Mouse (Mus musculus) frontal cortex, postnatal 25 days (tissue): ENCODE results near the gene D930048N14Rik.
"Not testable (repeated sequence)": the region's sequence is repeated elsewhere in the genome, so short reads cannot be mapped to it uniquely, and the experiment has no call there.

Source experiments
- DNase-seq, 2 experiments: peaks; one replicate each; pipeline ENCODE4 v3.0.0; 2022; ENCODE audit warnings: low spot score in 2 of 2

Gene D930048N14Rik

DNA sequence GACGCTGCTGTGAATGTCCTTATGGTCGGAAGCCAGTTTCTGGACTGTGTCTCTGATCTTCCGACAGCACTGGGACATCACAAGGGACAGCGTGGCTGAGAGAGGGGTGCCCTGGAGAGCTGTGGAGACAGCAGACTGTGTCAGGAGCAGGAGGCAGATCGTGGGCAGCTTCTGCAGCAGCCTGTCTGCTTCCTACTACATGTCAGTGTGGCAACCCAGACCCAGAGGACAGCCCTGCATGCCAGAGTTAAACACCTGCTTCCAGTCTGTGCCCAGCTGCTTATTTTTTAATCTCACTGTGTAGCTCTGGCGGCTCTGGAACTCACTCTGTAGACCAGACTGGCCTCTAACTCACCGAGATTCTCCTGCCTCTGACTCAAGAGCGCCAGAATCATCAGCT, 22.8 kb upstream of the D930048N14Rik start:
- no peak for DNase-seq

DNA sequence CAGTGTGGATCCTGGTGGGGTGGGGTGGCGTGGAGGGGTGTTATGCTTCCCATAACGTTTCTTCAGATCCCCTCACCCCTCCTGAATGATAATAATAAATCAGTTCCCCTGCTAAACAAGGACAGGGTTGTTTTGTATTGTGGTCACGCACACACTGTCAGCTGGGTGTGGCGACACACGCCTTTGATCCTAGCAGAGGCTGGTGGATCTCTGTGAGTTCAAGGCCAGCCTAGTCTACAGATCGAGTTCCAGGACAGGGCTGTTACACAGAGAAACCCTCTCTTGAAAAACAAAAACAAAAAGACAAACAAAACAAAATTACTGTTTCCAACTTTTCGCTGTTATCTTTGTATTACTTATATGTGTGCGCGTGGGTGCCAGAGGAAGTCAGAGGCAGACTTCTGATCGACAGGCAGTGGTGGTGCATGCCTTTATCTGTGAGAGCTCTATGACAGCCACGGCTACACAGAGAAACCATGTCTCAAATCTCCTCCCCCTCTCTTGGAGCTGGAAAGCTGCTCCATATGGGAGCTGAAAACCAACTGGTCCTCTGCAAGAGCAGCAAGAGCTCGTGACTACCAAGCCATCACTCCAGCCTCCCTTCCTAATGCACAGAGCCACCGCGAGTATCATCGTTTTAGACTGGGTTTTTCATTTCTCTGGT, 21.0 kb upstream of the D930048N14Rik start:
- no peak for DNase-seq

DNA sequence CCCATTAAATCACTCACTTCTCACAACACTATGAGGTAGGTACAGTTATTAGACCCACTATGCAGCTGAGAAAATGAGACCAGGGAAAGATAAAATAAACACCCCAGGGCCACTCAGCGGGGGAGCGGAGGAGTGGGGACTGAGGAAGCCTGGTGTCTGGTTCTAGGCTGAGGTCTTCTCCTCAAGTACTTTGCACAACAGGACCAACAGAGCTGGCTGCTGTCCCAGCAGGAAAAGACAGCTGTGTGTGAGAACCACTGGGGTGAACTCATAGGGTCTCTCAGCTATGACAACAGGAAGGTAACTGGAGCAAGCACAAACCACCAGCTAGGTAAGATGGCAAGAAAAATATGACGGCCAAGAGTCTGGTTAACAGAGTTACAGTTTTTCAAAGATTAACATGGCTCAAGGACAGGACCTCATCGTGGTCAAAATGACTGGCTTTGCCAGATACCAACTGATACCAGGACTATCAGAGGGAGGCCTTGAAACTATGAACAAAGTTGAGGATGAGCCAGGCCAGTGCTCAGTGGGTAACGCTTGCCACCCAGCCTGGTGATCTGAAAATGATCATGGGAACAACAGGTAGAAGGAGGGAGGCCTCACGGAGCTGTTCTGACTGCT, 18.5 kb upstream of the D930048N14Rik start:
- no peak for DNase-seq

DNA sequence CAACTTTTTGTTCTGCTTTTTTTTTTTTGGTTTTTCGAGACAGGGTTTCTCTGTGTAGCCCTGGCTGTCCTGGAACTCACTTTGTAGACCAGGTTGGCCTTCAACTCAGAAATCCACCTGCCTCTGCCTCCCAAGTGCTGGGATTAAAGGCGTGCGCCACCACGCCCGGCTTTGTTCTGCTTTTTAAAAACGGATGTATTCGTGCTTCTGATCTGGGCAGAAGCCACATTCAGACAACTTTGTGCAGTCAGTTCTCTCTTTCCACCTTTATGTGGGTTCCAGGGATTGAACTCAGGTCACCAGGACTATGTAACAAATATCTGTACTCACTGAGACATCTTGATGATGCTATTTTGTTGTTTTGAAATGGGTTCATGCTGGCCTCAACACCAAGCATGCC, 17.6 kb upstream of the D930048N14Rik start:
- DNase-seq, result not testable (repeated sequence)

DNA sequence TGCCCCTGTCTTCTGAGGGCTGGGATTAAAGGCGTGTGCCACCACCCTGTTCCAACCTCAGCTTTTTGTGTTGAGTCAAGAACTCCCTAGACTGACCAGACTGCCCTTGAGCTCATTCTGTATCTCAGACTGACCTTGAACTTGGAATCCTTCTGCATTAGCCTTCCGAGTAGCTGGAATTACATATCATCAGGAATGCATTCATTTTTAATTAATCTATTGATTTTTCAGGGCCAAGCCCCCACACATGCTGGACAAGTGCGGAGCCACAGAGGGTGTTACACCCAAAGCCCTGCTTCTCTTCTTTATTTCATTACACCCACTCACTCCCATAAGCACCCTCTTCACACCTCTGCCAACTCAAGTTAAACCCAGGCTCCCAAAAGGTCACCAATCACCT, 17.0 kb upstream of the D930048N14Rik start:
- DNase-seq, result no peak

DNA sequence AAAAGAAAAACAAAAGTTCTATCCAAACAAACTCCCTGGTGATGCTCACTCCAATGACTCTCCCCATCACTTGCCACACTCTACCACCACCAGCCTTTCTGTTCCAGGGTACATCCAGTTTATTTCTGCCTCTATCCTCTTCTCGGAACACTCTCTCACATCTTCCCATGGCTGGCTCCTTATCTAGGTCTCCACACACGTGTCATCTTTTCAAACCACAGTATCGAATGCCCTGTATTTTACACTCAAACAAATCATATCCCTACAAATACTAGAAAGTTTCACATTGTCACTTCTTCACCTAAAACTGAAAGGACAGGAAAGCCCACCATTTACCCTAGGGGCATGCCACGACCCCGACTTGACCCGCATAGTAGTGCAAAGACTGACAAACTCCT, 15.6 kb upstream of the D930048N14Rik start:
- DNase-seq, result no peak

DNA sequence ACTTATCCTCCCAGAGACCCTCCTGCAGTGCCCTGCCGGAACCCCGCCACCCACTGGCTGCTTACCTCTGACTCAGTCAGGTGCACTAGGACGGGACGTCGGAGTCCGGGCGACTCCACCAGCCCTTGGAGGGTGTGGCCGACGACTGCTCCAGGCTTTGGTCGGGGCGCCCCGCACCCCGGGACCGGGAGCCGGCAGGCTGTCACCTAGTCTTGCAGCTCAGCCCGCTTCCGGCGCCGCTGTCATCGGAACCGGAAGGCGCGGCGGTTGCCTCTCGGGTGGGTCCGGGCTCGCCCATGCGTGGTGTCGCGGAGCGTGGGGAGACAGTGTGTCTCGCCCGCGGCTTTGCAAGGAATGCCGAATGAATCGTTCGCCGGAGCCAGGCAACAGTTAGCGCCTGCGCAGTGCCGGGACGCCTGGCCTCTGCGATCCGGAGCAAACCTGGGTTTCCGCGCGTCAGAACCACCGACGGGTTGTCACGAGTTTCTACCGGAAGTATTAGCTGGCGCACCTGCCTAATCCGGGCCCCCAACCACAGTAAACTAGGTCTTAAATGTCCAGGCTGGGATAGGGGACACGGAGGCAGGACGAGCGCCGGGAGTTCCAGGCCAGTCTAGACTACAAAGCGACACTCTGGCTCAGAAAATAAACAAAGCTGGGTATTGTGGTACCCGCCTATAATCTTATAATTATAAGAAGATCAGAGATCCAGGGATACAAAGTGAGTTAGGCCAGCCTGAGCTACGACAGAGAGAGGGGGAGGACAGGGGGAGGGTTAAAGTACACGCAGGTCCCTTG, 15.0 kb upstream of the D930048N14Rik start, which contains the start of gene Rmnd5b:
TSS of gene Rmnd5b (minus strand) at position 372 of the 798 bp plus-strand sequence.
- peak; percentile 92 for DNase-seq

DNA sequence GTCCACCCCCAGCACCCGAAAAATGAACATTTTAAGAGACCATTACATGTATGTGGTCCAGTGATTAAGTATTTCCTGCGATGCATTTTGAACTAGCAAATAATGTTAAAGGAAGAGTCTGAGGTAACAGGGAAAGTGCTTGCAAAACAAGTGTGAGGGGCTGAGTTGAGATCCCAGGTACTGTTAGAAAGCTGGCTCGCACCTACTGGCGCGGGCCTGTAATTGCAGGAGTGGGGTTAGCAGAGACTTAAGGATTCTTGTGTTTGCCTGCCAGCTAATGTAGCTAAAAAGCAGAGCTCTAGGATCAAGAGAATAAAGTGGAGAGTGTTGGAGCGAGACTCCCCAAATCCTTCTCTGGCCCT, 14.4 kb upstream of the D930048N14Rik start:
- no peak for DNase-seq

DNA sequence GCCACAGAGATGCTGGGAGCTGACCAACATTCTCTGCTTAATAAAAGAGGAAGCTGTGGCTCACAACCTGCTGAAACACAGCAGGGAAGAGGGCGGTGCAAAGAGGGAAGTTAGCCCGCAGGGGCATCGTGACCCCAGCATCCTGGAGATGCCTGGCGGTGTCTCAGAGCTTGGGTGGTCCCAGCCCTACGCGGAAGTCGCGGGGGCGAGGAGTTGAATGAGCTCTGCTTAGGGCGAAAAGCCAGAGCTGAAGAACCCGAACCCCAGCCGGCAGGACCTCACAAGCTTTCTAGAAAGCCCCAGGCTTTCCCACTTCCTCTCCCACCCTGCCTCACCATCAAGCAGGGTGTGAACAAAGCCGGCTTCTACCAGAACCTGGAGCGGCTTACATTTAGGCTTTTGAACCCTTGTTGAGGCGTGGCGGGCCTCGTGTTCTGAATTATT, 12.8 kb upstream of the D930048N14Rik start:
- DNase-seq, result no peak

DNA sequence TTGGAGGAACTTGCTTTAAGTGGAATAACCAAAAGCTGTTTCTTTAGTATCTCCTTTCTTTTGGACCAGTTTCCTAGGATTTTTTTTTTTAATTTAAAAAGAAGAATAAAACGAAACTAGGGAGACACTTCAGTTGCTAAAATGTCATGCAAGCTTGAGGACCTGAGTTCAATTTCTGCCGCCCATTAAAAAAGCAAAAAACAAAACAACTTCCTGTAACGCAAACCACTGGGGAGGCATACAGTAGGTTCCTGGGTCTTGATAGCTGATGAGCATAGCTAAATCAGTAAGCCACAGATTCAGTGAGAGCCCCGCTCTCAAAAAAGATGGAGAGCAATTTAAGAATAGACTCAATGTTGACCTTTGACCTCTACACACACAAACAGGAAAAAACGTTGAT, 12.3 kb upstream of the D930048N14Rik start:
- DNase-seq, result no peak

DNA sequence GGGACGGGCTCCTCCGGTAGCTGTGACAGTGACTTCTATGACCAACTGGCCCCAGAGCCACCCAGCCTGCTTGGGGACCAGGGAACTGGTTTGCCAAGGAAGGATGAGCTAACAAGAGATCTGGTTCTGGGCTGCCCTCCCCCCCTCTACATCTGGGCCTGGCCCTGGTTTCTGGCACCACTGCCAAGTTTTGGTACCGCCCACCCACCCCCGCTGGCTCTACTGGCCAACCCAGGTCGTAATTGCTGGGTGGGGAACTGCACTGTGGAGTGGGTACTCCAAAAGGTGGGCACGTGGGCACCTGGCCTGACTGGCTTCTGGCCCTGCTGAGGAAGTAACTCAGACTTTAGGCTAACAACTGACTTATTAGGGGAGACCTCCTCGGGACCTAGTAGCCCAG, 10.0 kb upstream of the D930048N14Rik start:
- no peak for DNase-seq

DNA sequence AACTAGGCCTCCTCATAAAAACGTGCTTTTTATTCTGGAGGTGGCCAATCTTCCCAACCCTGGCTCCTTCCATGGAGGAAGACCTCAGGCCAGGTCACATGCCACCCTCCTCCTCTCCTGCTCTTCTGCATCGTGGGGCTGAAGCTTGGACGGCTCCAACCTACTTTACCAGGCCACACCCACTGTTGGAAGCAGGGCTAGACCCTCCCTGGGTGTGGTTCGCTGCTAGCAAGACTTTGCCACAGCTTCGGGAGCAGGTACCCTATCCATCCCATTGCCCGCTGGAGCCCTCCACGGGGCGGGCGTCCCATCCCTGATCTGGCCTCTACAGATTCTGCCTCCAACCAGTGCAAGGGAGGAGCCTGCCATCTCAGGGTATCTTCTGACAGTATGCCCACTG, 7.6 kb upstream of the D930048N14Rik start:
- DNase-seq, result no peak

DNA sequence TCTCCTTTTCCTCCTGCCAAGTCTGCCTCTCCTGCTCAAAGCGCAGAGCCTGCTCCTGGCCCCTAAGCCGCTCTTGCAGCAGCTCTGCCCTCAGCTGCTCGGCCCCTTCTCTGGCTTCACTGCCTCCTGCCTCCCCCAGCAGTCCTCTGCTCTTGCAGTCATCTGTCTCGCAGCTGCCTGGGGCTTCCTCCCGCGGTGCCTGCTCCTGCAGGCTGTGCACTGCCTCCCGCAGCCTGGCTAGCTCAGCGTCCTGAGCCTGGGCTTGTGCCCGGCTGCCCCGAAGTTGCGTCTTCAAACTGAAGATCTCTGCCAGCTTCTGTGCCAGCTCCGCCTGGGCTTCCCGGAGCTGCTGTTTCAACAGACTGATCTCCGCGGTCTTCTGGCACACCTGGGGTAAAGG, 7.0 kb upstream of the D930048N14Rik start:
- no peak for DNase-seq

DNA sequence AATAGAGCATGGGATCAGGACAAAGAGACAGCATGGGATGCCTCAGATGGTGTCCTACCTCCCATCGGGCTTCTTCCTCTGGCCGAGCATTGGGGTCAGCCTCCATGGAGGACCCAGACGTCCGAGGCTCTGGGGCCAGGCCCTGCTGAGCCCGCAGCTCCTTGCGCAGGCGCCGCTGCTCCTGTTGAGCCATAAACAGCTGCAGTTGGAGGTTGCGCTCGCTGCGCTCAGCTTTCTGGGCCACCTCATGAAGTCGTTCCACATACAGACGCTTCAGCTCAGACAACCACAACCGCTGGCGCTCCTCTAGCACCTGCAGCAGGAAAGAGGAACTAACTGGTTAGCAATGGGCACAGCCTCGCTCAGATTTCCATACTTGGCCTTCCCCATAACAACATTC, 6.5 kb upstream of the D930048N14Rik start:
- DNase-seq, result no peak

DNA sequence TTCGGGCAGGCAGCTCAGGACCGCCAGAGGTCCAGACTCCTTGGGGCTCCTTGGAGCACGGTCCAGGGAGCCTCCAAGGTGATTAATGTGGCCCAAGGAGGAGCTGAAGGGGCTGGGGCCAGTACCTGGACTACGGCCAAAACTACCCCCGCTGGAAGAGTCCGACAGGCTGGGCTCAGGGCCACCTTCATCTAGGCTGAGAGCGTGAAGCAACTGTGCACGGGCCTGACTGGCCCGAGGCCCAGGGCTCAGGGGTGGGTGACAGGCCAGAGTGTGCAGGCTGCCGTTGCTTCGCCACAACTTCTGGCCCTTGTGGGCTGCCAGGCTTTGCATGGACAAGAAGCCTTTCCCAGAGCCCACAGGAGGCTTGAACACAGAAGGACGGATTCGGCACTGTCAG, 5.5 kb upstream of the D930048N14Rik start:
- DNase-seq, result no peak

DNA sequence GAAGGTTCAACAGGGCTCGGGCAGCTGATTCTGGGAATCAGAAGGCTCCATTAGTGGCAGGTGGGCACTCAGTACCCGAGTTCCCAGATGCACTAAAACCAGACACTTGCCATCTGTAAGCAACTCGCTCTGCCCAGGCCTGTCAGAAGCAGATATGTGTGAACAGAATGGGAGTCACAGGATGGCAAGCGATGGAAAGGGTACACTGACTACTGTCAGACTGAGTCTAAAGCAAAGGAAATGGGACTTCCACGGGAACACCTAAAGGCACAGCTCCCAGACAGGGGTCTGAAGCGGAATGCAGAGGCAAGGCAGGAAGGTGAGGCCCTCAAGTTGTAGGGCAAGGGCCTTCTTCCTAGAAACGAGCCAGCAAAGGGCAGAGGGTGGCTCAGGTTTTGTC, 4.5 kb upstream of the D930048N14Rik start:
- no peak for DNase-seq

DNA sequence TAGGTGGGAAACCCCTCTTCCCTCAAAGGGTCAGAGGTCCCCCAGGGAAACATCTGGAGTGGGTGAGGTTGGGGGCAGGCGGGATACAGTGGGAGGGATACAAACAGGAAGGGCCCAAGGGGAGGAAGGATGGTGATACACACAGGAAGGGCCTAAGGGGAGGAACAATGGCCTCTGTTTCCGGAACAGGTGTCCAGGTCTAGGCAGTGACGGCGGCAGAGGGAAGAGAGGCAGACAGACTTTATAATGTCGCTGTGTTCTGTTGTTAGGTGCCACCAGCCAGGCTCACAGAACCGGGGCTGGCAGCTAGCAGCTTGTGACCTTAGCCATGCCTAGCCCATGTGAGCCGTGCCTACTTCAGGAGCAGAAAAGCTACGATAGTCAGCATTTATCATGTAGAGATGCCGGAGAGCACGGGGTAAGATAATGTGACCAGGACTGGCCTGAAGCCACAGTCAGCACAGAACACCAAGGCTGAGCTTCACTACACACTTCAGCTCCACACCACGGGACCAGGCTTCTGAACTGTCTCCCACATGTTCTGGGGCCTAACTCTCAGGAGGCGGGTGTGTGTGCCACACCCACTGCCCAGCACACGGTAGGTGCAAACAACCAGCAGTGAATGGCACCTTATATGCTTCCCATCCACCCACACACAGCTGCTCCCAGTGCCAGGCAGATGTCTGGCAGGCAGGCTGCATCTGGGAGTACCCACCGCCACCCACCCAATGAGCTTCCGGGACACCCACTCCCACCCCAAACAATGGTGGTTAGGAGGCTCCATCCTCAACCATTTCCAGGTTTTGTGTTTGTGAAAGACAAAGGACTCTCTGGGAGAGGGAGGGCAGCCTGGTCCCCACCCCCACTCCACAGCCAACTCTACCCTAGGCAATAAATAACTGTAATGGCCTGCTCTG, 3.7 kb upstream of the D930048N14Rik start:
- no peak for DNase-seq

DNA sequence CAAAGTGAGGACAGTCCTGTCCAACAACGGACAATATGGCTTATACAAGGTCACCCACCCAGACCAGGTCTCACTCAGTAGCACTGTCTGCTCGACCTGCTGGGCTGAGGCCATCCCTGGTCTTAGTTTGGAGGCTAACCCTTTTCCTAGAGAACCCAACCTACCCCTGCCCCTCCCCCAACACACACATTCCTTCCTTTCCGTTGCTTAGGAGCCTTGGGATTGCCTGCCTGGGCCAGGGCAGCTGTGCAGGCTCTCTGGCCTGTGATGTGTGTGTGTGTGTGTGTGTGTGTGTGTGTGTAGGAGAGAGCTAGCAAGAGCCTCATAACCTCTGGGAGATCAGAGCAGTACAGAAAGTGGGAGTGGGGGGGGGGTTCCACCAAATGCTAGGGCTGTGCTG, 2.2 kb upstream of the D930048N14Rik start:
- no peak for DNase-seq

DNA sequence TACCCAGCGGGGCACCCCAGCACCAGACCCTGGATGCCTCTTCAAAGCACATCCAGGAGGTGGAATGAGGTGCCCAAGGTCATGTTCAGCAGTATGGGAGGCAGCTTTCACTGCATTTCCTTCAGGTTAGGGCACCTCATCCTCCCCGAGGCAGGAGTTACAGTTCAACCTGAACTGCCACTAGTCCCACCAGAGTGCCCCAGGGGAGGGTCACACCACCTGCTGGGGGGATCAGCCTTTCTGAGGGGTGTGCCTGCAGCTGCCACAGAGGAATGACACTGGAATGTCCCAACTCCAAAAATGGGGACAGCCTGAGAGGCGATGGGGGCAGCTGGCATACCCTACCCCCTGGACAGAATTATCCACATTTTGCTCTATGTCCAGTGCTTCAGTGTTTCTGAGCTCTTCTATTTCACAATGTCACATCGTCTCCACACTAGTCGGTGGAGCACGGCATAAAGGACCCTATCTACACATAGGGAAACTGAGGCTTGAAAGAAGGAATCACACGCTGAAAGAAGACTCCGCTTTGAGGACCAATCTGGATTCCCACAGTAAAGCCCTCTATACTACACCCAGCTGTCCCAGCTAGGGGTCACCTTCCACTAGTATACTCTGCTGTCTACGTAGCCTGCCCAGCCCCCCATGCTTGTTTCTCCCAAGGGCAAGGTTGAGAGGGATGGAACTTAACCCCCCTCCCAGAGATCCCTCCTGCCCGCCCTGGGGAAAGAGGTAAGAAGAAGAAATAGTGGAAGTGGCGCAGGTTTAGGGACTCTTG, 1.5 kb upstream of the D930048N14Rik start:
- DNase-seq, result no peak

DNA sequence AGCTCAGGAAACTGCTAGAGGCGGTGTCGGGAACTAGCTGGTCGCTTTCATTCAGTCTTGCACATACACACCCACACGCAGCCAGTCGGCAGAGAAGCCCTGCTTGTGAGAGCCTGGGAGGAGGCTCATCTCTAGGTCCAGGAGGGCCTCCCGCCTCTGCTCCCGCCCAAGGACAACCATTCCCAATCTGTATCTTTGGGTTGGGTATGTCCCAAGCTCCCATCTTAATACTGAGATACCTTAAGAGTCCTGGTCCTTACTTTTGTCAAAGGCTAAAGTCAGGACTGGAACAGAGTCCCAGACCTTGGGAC, 910 bp upstream of the D930048N14Rik start:
- no peak for DNase-seq

DNA sequence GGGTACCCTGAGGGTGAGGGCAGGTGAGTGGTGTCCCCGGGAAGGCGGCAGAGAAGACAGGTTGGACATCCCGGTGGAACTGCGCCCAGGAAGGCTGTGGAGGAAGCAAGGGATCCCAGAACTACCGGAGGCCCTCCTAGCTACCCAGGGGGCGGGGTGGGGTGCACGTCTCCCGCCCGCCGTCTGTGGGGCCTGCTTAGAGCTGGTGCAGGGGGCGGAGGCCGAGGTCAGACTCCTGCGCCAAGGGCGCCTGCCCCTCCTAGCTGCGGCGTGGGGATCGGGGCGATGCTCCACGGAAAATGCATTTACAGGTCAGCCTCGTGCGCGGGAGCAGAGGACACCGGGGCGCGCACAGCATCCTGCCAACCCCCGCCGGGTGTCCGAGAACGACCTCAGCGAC, 493 bp upstream of the D930048N14Rik start:
- no peak for DNase-seq
